Mouse (Mus musculus): ENCODE measurements around the gene Gm8229.
"Not testable (repeated sequence)": the region's sequence is repeated elsewhere in the genome, so short reads cannot be mapped to it uniquely, and the experiment has no call there.

Gm8229 gene

GRCm38 (mm10) chr14:44365057-44365456 is at the start of gene Gm8229:
Gene Gm8229, plus strand, starts transcription at chr14:44365357.
- not testable (repeated sequence) for DNase-seq

GRCm38 (mm10) chr14:44338484-44338883 is 26.7 kb upstream of the Gm8229 start, which contains the start of gene Gm5930:
Gene Gm5930, minus strand, starts transcription at chr14:44338584.
- not testable (repeated sequence) for DNase-seq

GRCm38 (mm10) chr14:44361416-44361815 is 3.7 kb upstream of the Gm8229 start:
- not testable (repeated sequence) for DNase-seq

- DNase-seq, result not testable (repeated sequence)
Observed at GRCm38 (mm10) chr14:44362301-44362700, 2.9 kb upstream of the Gm8229 start.

- not testable (repeated sequence) for DNase-seq
Observed at GRCm38 (mm10) chr14:44384233-44384632, 19.1 kb downstream of the Gm8229 start.

- DNase-seq, result not testable (repeated sequence)
Observed at GRCm38 (mm10) chr14:44410588-44410987, 45.4 kb downstream of the Gm8229 start, which contains the start of gene Gm3371. Gene Gm3371, minus strand, starts transcription at chr14:44410688.

All from thymus, adult 18-20 months (tissue).